Mouse (Mus musculus) testis, adult 2 months (tissue): ENCODE measurements around the gene Gpr142. TPM values are rescaled to one million over a fixed set of nuclear protein-coding genes. Genes with fewer than 3 reads are reported as not detected.

Experiments used
- H3K27ac ChIP-seq: fragments of 200-500 bp; 2 replicates; pipeline ENCODE4 v1.5.1; 2012; ENCODE audit warnings: low read depth, low read length; ENCODE audit not compliant: control insufficient read depth, insufficient read depth
- H3K27me3 ChIP-seq: fragments of 200-500 bp; 2 replicates; pipeline ENCODE4 v1.6.1; 2012; ENCODE audit warnings: mild to moderate bottlenecking, low read length, moderate library complexity; ENCODE audit not compliant: control insufficient read depth, insufficient read depth
- H3K36me3 ChIP-seq: fragments of 200-500 bp; 2 replicates; pipeline ENCODE4 v1.6.1; 2012; ENCODE audit warnings: mild to moderate bottlenecking, low read length; ENCODE audit not compliant: control insufficient read depth, insufficient read depth
- H3K4me1 ChIP-seq: fragments of 200-500 bp; 2 replicates; pipeline ENCODE4 v1.6.1; 2012; ENCODE audit warnings: low read length; ENCODE audit not compliant: control insufficient read depth, insufficient read depth
- H3K4me3 ChIP-seq: fragments of 200-500 bp; 2 replicates; pipeline ENCODE4 v1.5.1; 2012; ENCODE audit warnings: low read depth, mild to moderate bottlenecking, low read length, moderate library complexity, mixed read lengths; ENCODE audit not compliant: control insufficient read depth
- CTCF ChIP-seq: fragments of 200-500 bp; IDR thresholded peaks from 2 replicates; pipeline ENCODE4 v1.5.1; 2012; ENCODE audit warnings: low read depth, mild to moderate bottlenecking, inconsistent platforms, low read length, moderate library complexity; ENCODE audit not compliant: control insufficient read depth, insufficient read depth, insufficient replicate concordance
- POLR2A ChIP-seq: fragments of 200-500 bp; IDR thresholded peaks from 2 replicates; pipeline ENCODE4 v1.6.1; 2012; ENCODE audit warnings: low read depth, mild to moderate bottlenecking, inconsistent platforms, low read length, moderate library complexity; ENCODE audit not compliant: control insufficient read depth
- polyA plus RNA-seq: library from polyadenylated mRNA; depleted of rRNA; stranded (reverse); fragments of >200 nt; gene quantifications from 2 replicates; pipeline ENCODE4 v1.2.3, GENCODE M21; 2012

Gene Gpr142
- polyA plus RNA-seq, 1 experiment, result not detected

GRCm38 (mm10) chr11:114826686-114827085 lies 28.0 kb downstream of the Gpr142 start:
- no peaks in the 10 kb centered on the region for H3K36me3 ChIP-seq
- H3K27me3 ChIP-seq, result no peaks in the 10 kb centered on the region
- no peak overlapping the region for H3K4me3 ChIP-seq
- H3K27ac ChIP-seq, result no peak overlapping the region
- no peak for TF ChIP-seq POLR2A
- no peak for TF ChIP-seq CTCF
- peaks cover 14% of the 10 kb centered on the region for H3K4me1 ChIP-seq

DNA sequence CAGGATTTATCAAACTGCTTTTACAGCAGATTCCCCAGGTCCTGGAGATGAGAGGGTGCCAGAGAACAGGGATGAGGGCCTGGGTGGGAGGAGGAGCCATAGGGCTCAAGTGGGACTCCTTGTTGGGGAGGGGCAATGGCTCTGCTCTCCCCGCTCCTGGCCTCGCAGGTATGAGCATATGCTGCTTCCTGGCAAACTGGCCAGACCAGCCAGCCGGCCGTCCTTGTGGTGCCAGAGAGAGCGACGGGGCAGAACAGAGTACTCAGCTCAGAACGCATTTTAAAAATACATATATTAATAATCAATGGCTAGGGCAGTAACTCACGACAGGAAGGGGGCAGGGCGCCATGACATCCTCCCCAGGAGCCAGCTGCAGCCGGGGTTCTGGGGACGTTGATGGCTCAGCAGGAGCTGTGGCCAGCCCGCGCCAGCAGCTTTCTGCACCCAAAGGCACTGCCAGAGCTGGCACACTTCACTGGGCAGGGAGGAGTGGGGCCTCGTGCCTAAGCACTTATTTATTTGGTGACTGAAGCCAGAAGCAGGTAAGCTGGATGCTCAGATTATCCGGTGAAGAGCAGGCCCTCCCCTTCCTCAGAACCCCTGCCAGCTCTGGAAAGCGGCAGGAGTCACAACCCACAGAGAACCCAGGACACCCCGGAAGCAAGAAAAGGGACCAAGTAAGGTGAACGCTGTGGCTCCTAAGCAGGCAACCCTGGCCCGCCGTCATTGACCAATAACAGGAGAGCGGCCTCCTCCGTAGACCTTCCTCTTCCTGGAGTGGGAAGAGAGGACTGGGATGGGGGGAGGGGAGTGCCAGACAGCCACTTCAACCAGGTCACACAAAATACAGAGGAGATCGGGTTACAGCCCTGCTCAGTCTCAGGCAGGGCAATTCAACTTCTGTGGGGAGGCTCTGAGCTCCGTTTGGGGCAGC lies 31.0 kb downstream of the Gpr142 start:
- Histone ChIP-seq H3K4me1 (peaks cover 14% of the 10 kb centered on the region), H3K27ac (no peak overlapping the region), H3K27me3 (no peaks in the 10 kb centered on the region), H3K36me3 (no peaks in the 10 kb centered on the region), H3K4me3 (no peak overlapping the region)
- TF ChIP-seq CTCF (no peak), POLR2A (no peak)

DNA sequence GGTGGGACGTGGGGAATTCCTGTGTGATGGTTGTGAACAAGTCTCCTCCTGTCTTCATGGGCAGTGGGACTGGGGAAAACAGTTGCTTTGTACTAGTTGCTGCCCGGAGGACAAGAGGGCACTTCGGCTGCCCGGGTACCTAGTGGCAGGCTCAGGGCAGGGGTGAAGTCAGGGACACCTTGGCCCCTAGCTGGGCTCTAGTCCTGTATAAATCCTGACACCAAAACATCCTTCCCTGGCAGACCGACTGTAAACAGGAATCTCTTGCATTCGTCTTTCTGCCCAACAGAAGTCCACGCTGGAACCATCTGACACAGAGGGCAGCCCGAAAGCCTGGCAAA lies 31.7 kb downstream of the Gpr142 start:
- Histone ChIP-seq H3K36me3 (no peaks in the 10 kb centered on the region), H3K27me3 (no peaks in the 10 kb centered on the region), H3K27ac (no peak overlapping the region), H3K4me1 (peaks cover 14% of the 10 kb centered on the region), H3K4me3 (no peak overlapping the region)
- TF ChIP-seq POLR2A (no peak), CTCF (no peak)

DNA sequence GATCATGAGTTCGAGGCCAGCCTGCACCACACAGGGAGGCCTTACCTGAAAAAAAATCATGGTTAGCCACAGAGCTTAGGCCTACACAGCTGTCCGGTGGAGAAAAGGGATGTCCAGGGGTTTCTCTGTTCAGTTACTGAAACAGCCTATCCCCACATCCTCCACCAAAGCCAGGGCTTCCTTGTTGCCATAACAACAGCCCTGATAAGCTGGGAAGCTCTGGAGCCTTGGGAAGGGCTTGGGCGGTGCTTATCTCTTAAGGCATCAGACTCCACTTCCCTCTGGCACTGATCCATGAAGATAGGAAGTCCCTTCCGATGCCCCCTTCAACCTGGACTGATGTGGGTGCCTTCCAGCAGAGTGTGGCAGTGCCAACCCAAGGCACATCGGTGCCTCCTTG lies 34.4 kb downstream of the Gpr142 start:
- peaks cover 14% of the 10 kb centered on the region for H3K4me1 ChIP-seq
- no peak overlapping the region for H3K27ac ChIP-seq

DNA sequence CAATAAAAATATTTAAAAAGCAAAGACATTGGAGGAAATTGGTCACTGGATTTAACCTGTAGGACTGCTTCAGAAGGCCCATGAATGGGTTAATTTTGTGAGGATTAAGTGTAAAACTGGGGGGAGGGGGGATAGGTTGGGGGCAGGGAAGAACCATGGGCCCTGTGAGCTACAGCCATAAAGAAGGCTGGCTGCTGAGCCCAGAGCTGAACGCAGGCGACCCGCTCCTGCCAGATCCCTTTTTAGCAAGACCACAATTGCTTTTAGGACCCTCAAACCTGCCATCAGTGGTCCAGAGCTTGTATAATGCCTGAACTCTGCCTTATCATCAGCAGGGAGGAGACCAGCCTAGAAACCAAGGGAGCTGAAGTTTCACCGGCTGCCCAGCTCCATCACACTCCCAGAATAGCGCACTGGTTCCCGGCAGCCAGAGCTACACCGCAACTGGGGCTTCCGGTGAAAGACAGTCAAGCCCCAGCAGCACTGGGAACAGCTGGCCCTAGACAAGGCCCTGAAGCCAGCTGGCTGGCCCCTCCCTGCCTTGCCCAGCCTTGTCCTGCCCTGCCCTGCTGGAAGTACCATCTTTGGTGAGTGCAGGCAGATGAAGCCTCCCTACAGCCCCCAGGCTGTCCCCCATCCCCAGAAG lies 45.2 kb downstream of the Gpr142 start:
- H3K4me1 ChIP-seq, result 0 out of 2 replicates have a peak, but pooled peaks cover 2% of the 10 kb centered on the region
- no peaks in the 10 kb centered on the region for H3K27me3 ChIP-seq
- no peak overlapping the region for H3K4me3 ChIP-seq
- H3K27ac ChIP-seq, result no peak overlapping the region
- no peaks in the 10 kb centered on the region for H3K36me3 ChIP-seq
- TF ChIP-seq POLR2A, result no peak
- TF ChIP-seq CTCF, result no peak

More for the DNA sequence above, 34.4 kb downstream of the Gpr142 start:
- Histone ChIP-seq H3K27me3 (no peaks in the 10 kb centered on the region), H3K36me3 (no peaks in the 10 kb centered on the region), H3K4me3 (no peak overlapping the region)
- TF ChIP-seq CTCF, result no peak
- no peak for TF ChIP-seq POLR2A

DNA sequence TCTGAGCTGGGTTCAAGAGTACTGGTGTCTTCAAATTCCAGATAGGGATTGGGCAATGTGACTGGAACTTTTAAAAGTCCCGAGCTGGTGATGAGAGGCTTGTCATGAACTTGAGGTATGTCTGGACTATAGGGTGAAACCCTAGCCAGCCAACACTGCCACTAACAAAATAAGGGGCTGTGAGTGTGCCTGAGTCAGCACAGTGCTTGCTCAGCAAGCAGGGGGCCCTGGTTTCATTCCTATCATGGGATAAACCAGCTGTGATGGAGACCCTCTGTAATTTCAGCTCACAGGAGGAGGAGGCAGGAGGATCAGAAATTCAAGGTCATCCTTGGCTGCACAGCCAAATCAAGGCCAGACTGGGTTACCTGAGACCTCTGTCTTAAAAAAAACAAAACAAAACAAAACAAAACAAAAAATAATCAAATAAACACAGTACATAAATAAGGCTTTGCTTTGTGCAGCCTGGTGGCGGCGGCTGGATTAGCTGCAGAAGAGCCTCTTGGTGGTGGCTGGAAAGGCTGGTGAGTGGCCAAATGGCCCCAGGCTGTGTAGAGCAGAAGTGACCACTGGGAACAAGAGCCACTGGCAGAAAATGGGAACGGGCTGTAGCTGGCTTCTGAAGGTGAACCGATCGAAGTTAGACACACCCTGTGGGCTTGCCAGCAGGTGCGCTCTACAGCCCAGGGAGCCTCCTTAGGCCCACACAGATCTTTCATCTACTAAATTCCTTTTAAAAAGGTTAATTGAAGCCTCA lies 45.9 kb downstream of the Gpr142 start:
- no peak overlapping the region for H3K27ac ChIP-seq
- no peaks in the 10 kb centered on the region for H3K27me3 ChIP-seq
- no peak overlapping the region for H3K4me3 ChIP-seq

GRCm38 (mm10) chr11:114846336-114846735 lies 47.6 kb downstream of the Gpr142 start:
- H3K27me3 ChIP-seq, result no peaks in the 10 kb centered on the region; the same call in 1 of the 2 replicates
- no peaks in the 10 kb centered on the region for H3K36me3 ChIP-seq
- H3K27ac ChIP-seq, result no peak overlapping the region
- no peak for TF ChIP-seq CTCF
- no peak for TF ChIP-seq POLR2A
- H3K4me3 ChIP-seq, result no peak overlapping the region
- H3K4me1 ChIP-seq, result peaks cover 6% of the 10 kb centered on the region; the same call in 1 of the 2 replicates

More for the DNA sequence above, 45.9 kb downstream of the Gpr142 start:
- Histone ChIP-seq H3K36me3 (no peaks in the 10 kb centered on the region), H3K4me1 (0 out of 2 replicates have a peak, but pooled peaks cover 2% of the 10 kb centered on the region)
- TF ChIP-seq POLR2A (no peak), CTCF (no peak)
